14 mouse cellular contexts compared by ENCODE assay signal in genomic region chr8:112589052-112589389, GRCm38 (mm10). TPM values are rescaled to one million over a fixed set of nuclear protein-coding genes. Genes with fewer than 3 reads are reported as not detected.
DNase-seq lines count a peak whose midpoint lies in the region; ATAC-seq and TF ChIP-seq lines count a peak whose summit lies in the region.
"Had no signal": no experiment of that assay in that cellular context is flagged by ENCODE, and none has a peak within 500 bp of the region (broad histone marks: within the 10 kb centered on the region; RNA-seq: fewer than 3 reads in every experiment).

No protein-coding gene starts in this region.

- peak overlapping the region; percentile 32 for H3K4me2 ChIP-seq in hindbrain, embryonic 13.5 days
- peak overlapping the region; percentile 33; the same call in 1 of the 2 replicates for H3K4me2 ChIP-seq in midbrain, embryonic 16.5 days (ENCODE audit: low read length)
- no peak overlapping the region for H3K4me2 ChIP-seq in midbrain, embryonic 11.5 days
- peak overlapping the region; percentile 23; the same call in 1 of the 2 replicates for H3K4me2 ChIP-seq in limb, embryonic 13.5 days (replicated peaks)
- peak overlapping the region; percentile 36 for H3K4me2 ChIP-seq in stomach, postnatal 0 days (replicated peaks; ENCODE audit: low read depth)

- H3K27me3 ChIP-seq in hindbrain, embryonic 13.5 days: no peaks in the 10 kb centered on the region
- H3K27me3 ChIP-seq in hindbrain, embryonic 10.5 days (ENCODE audit: insufficient read depth, poor library complexity, severe bottlenecking): no peaks in the 10 kb centered on the region
- no peaks in the 10 kb centered on the region for H3K27me3 ChIP-seq in midbrain, embryonic 16.5 days (ENCODE audit: control insufficient read depth, insufficient read depth, low read depth, low read length)
- H3K27me3 ChIP-seq in midbrain, embryonic 11.5 days (ENCODE audit: control insufficient read depth, insufficient read depth, low read length): no peaks in the 10 kb centered on the region
- no peaks in the 10 kb centered on the region for H3K27me3 ChIP-seq in limb, embryonic 13.5 days
- no peaks in the 10 kb centered on the region for H3K27me3 ChIP-seq in stomach, postnatal 0 days (ENCODE audit: control insufficient read depth, insufficient read depth, low read length)
- H3K27me3 ChIP-seq in thymus, adult 2 months (ENCODE audit: control insufficient read depth, insufficient read depth, low read length): no peaks in the 10 kb centered on the region

- DNase-seq in hindbrain, embryonic 10.5 days (ENCODE audit: low spot score): no peak
- no peak for DNase-seq in midbrain, embryonic 11.5 days (ENCODE audit: low spot score, missing footprints)
- no peak for DNase-seq in stomach, postnatal 0 days (ENCODE audit: low spot score)
- no peak for DNase-seq in cerebellum, adult 8-10 months
- DNase-seq in thymus, adult 2 months: no peak
- DNase-seq: cerebellum, postnatal 14 days; heart, adult 2 months; lung, postnatal 10 days; thymus, postnatal 14 days had no signal

- ATAC-seq in hindbrain, embryonic 13.5 days (ENCODE audit: low FRiP score): no peak
- no peak for ATAC-seq in midbrain, embryonic 16.5 days
- no peak for ATAC-seq in midbrain, embryonic 11.5 days (ENCODE audit: low FRiP score)
- ATAC-seq in limb, embryonic 13.5 days (ENCODE audit: low FRiP score, low read depth): peak; percentile 40
- ATAC-seq in stomach, postnatal 0 days (ENCODE audit: low FRiP score, low TSS enrichment): no peak

- no peak for TF ChIP-seq POLR2A in thymus, adult 2 months (IDR thresholded peaks at IDR 0.05; ENCODE audit: control insufficient read depth, extremely low read depth, insufficient read depth, low read length, poor library complexity)

- H3K4me3 ChIP-seq in hindbrain, embryonic 13.5 days: no peak overlapping the region
- H3K4me3 ChIP-seq in hindbrain, embryonic 10.5 days: no peak overlapping the region
- H3K4me3 ChIP-seq in midbrain, embryonic 16.5 days (ENCODE audit: low read depth, low read length): no peak overlapping the region
- H3K4me3 ChIP-seq in midbrain, embryonic 11.5 days (ENCODE audit: low read depth, low read length): no peak overlapping the region
- no peak overlapping the region for H3K4me3 ChIP-seq in limb, embryonic 13.5 days
- no peak overlapping the region for H3K4me3 ChIP-seq in stomach, postnatal 0 days (ENCODE audit: low read depth, low read length)
- H3K4me3 ChIP-seq in thymus, adult 2 months (ENCODE audit: control insufficient read depth, insufficient read depth, low read length): no peak overlapping the region
- H3K4me3 ChIP-seq: heart, adult 2 months had no signal

- no peaks in the 10 kb centered on the region for H3K36me3 ChIP-seq in hindbrain, embryonic 13.5 days
- H3K36me3 ChIP-seq in hindbrain, embryonic 10.5 days: no peaks in the 10 kb centered on the region
- no peaks in the 10 kb centered on the region for H3K36me3 ChIP-seq in midbrain, embryonic 16.5 days (ENCODE audit: control insufficient read depth, insufficient read depth, low read length)
- H3K36me3 ChIP-seq in midbrain, embryonic 11.5 days (ENCODE audit: control insufficient read depth, insufficient read depth, low read length): no peaks in the 10 kb centered on the region
- H3K36me3 ChIP-seq in limb, embryonic 13.5 days: no peaks in the 10 kb centered on the region
- H3K36me3 ChIP-seq in stomach, postnatal 0 days (ENCODE audit: control insufficient read depth, insufficient read depth, low read length): no peaks in the 10 kb centered on the region
- no peaks in the 10 kb centered on the region for H3K36me3 ChIP-seq in thymus, adult 2 months (ENCODE audit: control insufficient read depth, insufficient read depth, low read length)

- TF ChIP-seq EP300 in stomach, postnatal 0 days (optimal IDR thresholded peaks at IDR 0.05): no peak

- TF ChIP-seq CTCF in stomach, postnatal 0 days (IDR thresholded peaks at IDR 0.05; ENCODE audit: low read depth): no peak
- no peak for TF ChIP-seq CTCF in thymus, adult 2 months (IDR thresholded peaks at IDR 0.05; ENCODE audit: borderline replicate concordance, control insufficient read depth, extremely low read depth, insufficient read depth, low read length, poor library complexity)

- no peak overlapping the region for H3K9ac ChIP-seq in hindbrain, embryonic 13.5 days
- no peak overlapping the region for H3K9ac ChIP-seq in midbrain, embryonic 16.5 days (ENCODE audit: low read depth, low read length)
- no peak overlapping the region for H3K9ac ChIP-seq in midbrain, embryonic 11.5 days (ENCODE audit: low read length)
- no peak overlapping the region for H3K9ac ChIP-seq in limb, embryonic 13.5 days
- no peak overlapping the region for H3K9ac ChIP-seq in stomach, postnatal 0 days (ENCODE audit: low read length)

- H3K9me3 ChIP-seq in hindbrain, embryonic 13.5 days: no peaks in the 10 kb centered on the region
- no peaks in the 10 kb centered on the region for H3K9me3 ChIP-seq in hindbrain, embryonic 10.5 days
- H3K9me3 ChIP-seq in midbrain, embryonic 16.5 days (replicated peaks; ENCODE audit: control insufficient read depth, low read length, poor library complexity, severe bottlenecking): no peaks in the 10 kb centered on the region
- no peaks in the 10 kb centered on the region for H3K9me3 ChIP-seq in midbrain, embryonic 11.5 days (ENCODE audit: control insufficient read depth, low read length)
- H3K9me3 ChIP-seq in limb, embryonic 13.5 days: no peaks in the 10 kb centered on the region
- H3K9me3 ChIP-seq in stomach, postnatal 0 days (ENCODE audit: control insufficient read depth, low read length): no peaks in the 10 kb centered on the region

- H3K27ac ChIP-seq in hindbrain, embryonic 13.5 days: peak overlapping the region; percentile 58
- no peak overlapping the region for H3K27ac ChIP-seq in hindbrain, embryonic 10.5 days
- H3K27ac ChIP-seq in midbrain, embryonic 16.5 days (ENCODE audit: low read length): no peak overlapping the region
- no peak overlapping the region for H3K27ac ChIP-seq in midbrain, embryonic 11.5 days (ENCODE audit: low read depth, low read length)
- no peak overlapping the region for H3K27ac ChIP-seq in limb, embryonic 13.5 days
- H3K27ac ChIP-seq in stomach, postnatal 0 days (replicated peaks): no peak overlapping the region
- no peak overlapping the region for H3K27ac ChIP-seq in thymus, adult 2 months (ENCODE audit: control insufficient read depth, insufficient read depth, low read length)
- H3K27ac ChIP-seq: heart, adult 2 months had no signal

- peaks cover 13% of the 10 kb centered on the region for H3K4me1 ChIP-seq in hindbrain, embryonic 13.5 days (replicated peaks)
- 0 out of 2 replicates have a peak, but pooled peaks cover 6% of the 10 kb centered on the region for H3K4me1 ChIP-seq in hindbrain, embryonic 10.5 days (replicated peaks)
- H3K4me1 ChIP-seq in midbrain, embryonic 16.5 days (ENCODE audit: control insufficient read depth, insufficient read depth, low read length): peaks cover 6% of the 10 kb centered on the region
- no peaks in the 10 kb centered on the region for H3K4me1 ChIP-seq in midbrain, embryonic 11.5 days (ENCODE audit: control insufficient read depth, insufficient read depth, low read length)
- no peaks in the 10 kb centered on the region; the same call in none of the 2 replicates for H3K4me1 ChIP-seq in limb, embryonic 13.5 days
- H3K4me1 ChIP-seq in stomach, postnatal 0 days (replicated peaks; ENCODE audit: control insufficient read depth, insufficient read depth): no peaks in the 10 kb centered on the region
- H3K4me1 ChIP-seq in thymus, adult 2 months (replicated peaks; ENCODE audit: control insufficient read depth, insufficient read depth, low read length): no peaks in the 10 kb centered on the region

- 59% methylated on average over 14 of the region's 14 CpGs for WGBS in hindbrain, embryonic 13.5 days
- WGBS in hindbrain, embryonic 10.5 days: 64% methylated on average over 14 of the region's 14 CpGs
- 57% methylated on average over 14 of the region's 14 CpGs for WGBS in midbrain, embryonic 16.5 days
- WGBS in midbrain, embryonic 11.5 days: 74% methylated on average over 14 of the region's 14 CpGs
- WGBS in limb, embryonic 13.5 days: 63% methylated on average over 14 of the region's 14 CpGs
- WGBS in stomach, postnatal 0 days: 47% methylated on average over 14 of the region's 14 CpGs
- 84% methylated on average over 14 of the region's 14 CpGs for WGBS in thymus, adult 2 months

RNA-seq across cellular contexts. Expression of gene Cntnap4, which starts 19.2 kb away (rescaled TPM):
- 13.3 and 15.5 TPM in 2 replicates for polyA plus RNA-seq in hindbrain, embryonic 13.5 days (2015; fragmentation: Nextera tagmentation; extraction: Ambion mirVana)
- 0.69 and 0.80 TPM in 2 replicates for polyA plus RNA-seq in hindbrain, embryonic 10.5 days (2016; fragmentation: Nextera tagmentation; extraction: Ambion mirVana)
- 20.7 and 23.0 TPM in 2 replicates for polyA plus RNA-seq in midbrain, embryonic 16.5 days (2015; fragmentation: Nextera tagmentation; extraction: Ambion mirVana)
- 0.90 and 1.0 TPM in 2 replicates for polyA plus RNA-seq in midbrain, embryonic 11.5 days (2014; fragmentation: Nextera tagmentation; extraction: Ambion mirVana)
- polyA plus RNA-seq in limb, embryonic 13.5 days (2015; fragmentation: Nextera tagmentation; extraction: Ambion mirVana): 3.4 TPM in 2 replicates
- 0.21 and 0.23 TPM in 2 replicates for polyA plus RNA-seq in stomach, postnatal 0 days (2015; fragmentation: Nextera tagmentation; extraction: Ambion mirVana)
- polyA plus RNA-seq in thymus, adult 2 months (2012; rRNA removed): 0.01 TPM in 1 of 2 replicates, not detected in the other
- polyA plus RNA-seq: heart, adult 2 months; large intestine, adult 2 months; spleen, adult 2 months had no signal
